Mouse (Mus musculus): ENCODE data around the gene Nfic. TPM values are rescaled to one million over a fixed set of nuclear protein-coding genes. Genes with fewer than 3 reads are reported as not detected.

Gene Nfic
- polyA plus RNA-seq, 1 experiment from 2014 or later: 57.2 TPM

DNA sequence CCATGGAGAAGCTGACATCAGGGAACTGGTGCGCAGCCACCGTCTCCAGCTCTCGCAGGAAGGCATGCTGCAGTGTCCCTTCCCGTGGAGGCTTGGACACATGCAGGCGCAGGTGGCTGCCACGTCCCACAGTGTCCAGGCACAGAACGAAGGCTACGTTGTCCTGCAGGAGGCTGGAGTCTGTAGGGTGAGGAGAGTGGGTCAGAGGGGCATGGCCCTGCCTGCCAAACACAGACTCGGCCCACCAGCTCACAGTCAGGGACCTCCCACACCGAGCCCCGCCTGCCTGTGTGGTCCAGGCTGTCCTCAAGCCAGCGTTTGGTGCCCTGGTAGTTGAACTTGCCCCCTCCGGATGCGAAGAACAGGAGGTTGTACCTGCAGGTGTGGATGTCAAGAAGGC is 34.5 kb upstream of the Nfic start:
- H3K9me3 ChIP-seq (ENCODE audit: control insufficient read depth, low read length): no peaks in the 10 kb centered on the region
- H3K27ac ChIP-seq (ENCODE audit: low read depth): no peak overlapping the region
- DNase-seq (ENCODE audit: low spot score) (no peak), ATAC-seq (replicated peaks; ENCODE audit: low FRiP score, low TSS enrichment, low read depth) (no peak)
- no peak overlapping the region for H3K9ac ChIP-seq (ENCODE audit: low read length)
- H3K4me1 ChIP-seq (replicated peaks; ENCODE audit: control insufficient read depth, insufficient read depth, low read length): peaks cover 10% of the 10 kb centered on the region
- peaks cover 73% of the 10 kb centered on the region for H3K36me3 ChIP-seq (ENCODE audit: control insufficient read depth, insufficient read depth, low read length)
- H3K4me2 ChIP-seq (ENCODE audit: low read length): no peak overlapping the region
- 85% methylated on average over 14 of the region's 14 CpGs for WGBS
- no peaks in the 10 kb centered on the region for H3K27me3 ChIP-seq (replicated peaks; ENCODE audit: control insufficient read depth, insufficient read depth, low read length)
- no peak overlapping the region for H3K4me3 ChIP-seq (ENCODE audit: low read depth, low read length)

DNA sequence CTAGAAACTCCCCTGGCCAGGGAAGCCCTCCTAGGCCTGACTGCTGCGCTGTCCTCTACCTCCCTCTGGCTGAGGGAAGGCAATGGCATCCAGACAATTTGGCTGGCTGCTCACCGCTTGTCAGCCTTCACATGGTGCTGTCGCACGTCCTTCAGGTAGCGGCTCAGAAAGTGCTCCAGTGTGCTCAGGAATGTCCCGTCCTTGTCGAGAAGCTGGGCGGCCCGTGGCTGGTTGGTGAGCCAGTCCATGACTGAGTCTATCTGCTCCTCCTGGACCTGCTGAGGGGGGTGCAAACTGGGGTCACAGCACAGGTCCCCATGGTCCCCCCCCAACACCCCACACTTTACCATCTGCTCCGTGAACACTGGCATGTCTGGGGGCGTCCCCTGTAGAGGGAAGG is 32.6 kb upstream of the Nfic start:
- Histone ChIP-seq H3K36me3 (ENCODE audit: control insufficient read depth, insufficient read depth, low read length) (peaks cover 72% of the 10 kb centered on the region), H3K4me3 (ENCODE audit: low read depth, low read length) (no peak overlapping the region), H3K9me3 (ENCODE audit: control insufficient read depth, low read length) (no peaks in the 10 kb centered on the region), H3K9ac (ENCODE audit: low read length) (no peak overlapping the region), H3K27ac (ENCODE audit: low read depth) (no peak overlapping the region), H3K27me3 (replicated peaks; ENCODE audit: control insufficient read depth, insufficient read depth, low read length) (no peaks in the 10 kb centered on the region), H3K4me1 (replicated peaks; ENCODE audit: control insufficient read depth, insufficient read depth, low read length) (no peaks in the 10 kb centered on the region), H3K4me2 (ENCODE audit: low read length) (no peak overlapping the region)
- 88% methylated on average over 11 of the region's 11 CpGs for WGBS
- DNase-seq (ENCODE audit: low spot score): no peak
- no peak for ATAC-seq (replicated peaks; ENCODE audit: low FRiP score, low TSS enrichment, low read depth)

DNA sequence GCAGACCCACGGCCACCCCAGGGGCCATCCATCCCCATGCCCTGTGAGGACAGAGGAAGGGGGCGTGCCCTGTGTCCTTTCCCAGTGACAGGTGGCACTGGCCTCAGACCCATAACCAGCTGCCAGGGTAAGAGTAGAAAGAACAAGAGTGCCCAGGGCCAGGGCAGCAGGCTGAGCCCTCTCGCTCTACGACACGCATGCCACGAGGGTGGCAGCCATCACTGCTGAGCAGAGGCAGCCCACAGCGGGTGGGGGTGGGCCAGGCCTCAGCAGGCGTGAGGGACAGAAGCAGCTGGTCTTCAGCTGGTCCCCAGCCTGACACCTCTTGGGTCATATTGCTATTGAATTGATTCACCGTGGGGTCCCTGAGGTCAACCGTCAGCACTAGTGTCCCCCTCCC is 31.1 kb upstream of the Nfic start:
- no peak for DNase-seq (ENCODE audit: low spot score)
- Histone ChIP-seq H3K9ac (ENCODE audit: low read length) (no peak overlapping the region), H3K27ac (ENCODE audit: low read depth) (no peak overlapping the region), H3K9me3 (ENCODE audit: control insufficient read depth, low read length) (no peaks in the 10 kb centered on the region), H3K36me3 (ENCODE audit: control insufficient read depth, insufficient read depth, low read length) (peaks cover 56% of the 10 kb centered on the region), H3K4me3 (ENCODE audit: low read depth, low read length) (no peak overlapping the region), H3K4me1 (replicated peaks; ENCODE audit: control insufficient read depth, insufficient read depth, low read length) (no peaks in the 10 kb centered on the region), H3K4me2 (ENCODE audit: low read length) (no peak overlapping the region), H3K27me3 (replicated peaks; ENCODE audit: control insufficient read depth, insufficient read depth, low read length) (peaks cover 10% of the 10 kb centered on the region)
- ATAC-seq (replicated peaks; ENCODE audit: low FRiP score, low TSS enrichment, low read depth): no peak
- 84% methylated on average over 10 of the region's 10 CpGs for WGBS

DNA sequence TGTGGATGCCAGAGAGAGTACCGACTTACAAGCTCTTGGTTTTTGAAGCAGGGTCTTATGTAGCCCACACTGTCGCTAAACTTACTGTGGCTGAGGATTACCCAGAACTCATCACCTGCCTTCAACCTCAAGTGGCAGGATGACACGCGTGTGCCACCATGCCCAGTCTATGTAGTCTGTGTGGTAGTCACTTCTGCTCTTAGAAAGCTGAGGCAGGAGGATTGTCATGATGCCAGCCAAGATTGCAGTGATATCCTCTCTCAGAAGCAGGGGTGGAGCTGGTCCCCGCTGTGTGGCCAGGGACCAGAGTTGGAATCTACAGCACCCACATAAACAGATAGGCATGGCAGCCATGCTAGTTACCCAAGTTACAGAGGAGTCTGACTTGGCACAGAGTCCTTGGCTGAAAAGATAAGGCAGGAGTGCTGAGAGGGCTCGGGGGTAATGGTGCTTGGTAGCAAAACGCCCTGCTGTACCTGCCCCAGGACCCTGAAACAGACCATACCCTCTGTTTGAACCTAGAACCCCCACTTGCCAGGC is 30.1 kb upstream of the Nfic start:
- no peaks in the 10 kb centered on the region for H3K9me3 ChIP-seq (ENCODE audit: control insufficient read depth, low read length)
- ATAC-seq (replicated peaks; ENCODE audit: low FRiP score, low TSS enrichment, low read depth) (no peak), DNase-seq (ENCODE audit: low spot score) (no peak)
- no peak overlapping the region for H3K4me2 ChIP-seq (ENCODE audit: low read length)
- H3K27me3 ChIP-seq (replicated peaks; ENCODE audit: control insufficient read depth, insufficient read depth, low read length): peaks cover 20% of the 10 kb centered on the region
- no peaks in the 10 kb centered on the region for H3K4me1 ChIP-seq (replicated peaks; ENCODE audit: control insufficient read depth, insufficient read depth, low read length)
- H3K27ac ChIP-seq (ENCODE audit: low read depth): no peak overlapping the region
- no peak overlapping the region for H3K4me3 ChIP-seq (ENCODE audit: low read depth, low read length)
- no peak overlapping the region for H3K9ac ChIP-seq (ENCODE audit: low read length)
- WGBS: 72% methylated on average over 7 of the region's 7 CpGs
- peaks cover 46% of the 10 kb centered on the region for H3K36me3 ChIP-seq (ENCODE audit: control insufficient read depth, insufficient read depth, low read length)

DNA sequence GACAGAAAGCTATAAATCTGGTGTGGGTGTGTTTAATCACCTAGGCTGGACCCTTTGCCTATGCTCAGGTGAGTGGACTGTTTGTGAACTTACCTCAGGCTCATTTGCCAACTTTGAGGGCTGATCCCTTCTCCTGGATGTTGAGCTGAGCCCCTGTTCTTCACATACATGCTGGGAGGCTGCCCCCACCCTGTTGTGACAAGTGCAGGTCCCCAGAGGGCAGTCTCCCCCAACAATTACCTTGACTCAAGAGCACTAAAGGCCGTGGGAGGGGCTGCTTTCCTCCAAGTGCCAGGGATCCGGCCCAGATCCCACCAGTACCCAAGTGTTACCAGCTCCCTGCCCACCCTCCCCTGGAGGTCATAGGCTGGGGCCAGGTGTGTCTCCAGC is 29.6 kb upstream of the Nfic start:
- Histone ChIP-seq H3K4me1 (replicated peaks; ENCODE audit: control insufficient read depth, insufficient read depth, low read length) (no peaks in the 10 kb centered on the region), H3K27ac (ENCODE audit: low read depth) (no peak overlapping the region), H3K27me3 (replicated peaks; ENCODE audit: control insufficient read depth, insufficient read depth, low read length) (peaks cover 24% of the 10 kb centered on the region), H3K9ac (ENCODE audit: low read length) (no peak overlapping the region), H3K36me3 (ENCODE audit: control insufficient read depth, insufficient read depth, low read length) (peaks cover 41% of the 10 kb centered on the region), H3K4me3 (ENCODE audit: low read depth, low read length) (no peak overlapping the region), H3K4me2 (ENCODE audit: low read length) (no peak overlapping the region), H3K9me3 (ENCODE audit: control insufficient read depth, low read length) (no peaks in the 10 kb centered on the region)
- ATAC-seq (replicated peaks; ENCODE audit: low FRiP score, low TSS enrichment, low read depth) (no peak), DNase-seq (ENCODE audit: low spot score) (no peak)
- WGBS: 22% methylated on average over 2 of the region's 2 CpGs

DNA sequence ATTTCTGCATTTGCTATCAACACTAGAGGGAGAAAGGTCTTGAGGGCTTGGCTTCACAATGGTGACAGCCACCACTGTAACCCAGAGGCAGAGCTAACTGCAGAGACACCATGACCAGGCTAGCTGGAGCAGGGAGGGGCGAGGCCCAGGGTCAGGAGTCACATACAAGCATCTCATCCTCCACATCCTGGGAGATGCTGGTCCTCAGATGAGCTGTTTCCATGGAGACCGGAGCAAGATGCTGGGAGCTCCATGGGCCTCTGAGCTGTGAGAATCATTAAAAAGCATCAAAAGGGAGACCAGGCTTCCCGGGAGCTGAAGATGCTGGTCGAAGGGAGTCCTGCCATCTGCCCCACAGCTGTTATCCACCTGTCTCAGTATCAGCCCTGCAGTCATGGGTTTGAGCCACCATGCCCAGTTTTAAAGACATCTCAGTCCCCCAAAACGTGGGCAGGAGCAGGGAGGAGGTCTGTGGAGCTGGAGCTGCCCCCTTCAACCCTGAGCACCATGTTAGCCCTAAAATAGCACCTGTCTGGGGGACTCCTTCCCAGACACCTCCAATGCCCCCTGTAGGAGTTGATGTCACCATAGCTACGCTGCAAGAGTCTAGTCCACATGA is 29.1 kb upstream of the Nfic start:
- H3K4me2 ChIP-seq (ENCODE audit: low read length): no peak overlapping the region
- H3K36me3 ChIP-seq (ENCODE audit: control insufficient read depth, insufficient read depth, low read length): peaks cover 36% of the 10 kb centered on the region
- no peak overlapping the region for H3K4me3 ChIP-seq (ENCODE audit: low read depth, low read length)
- ATAC-seq (replicated peaks; ENCODE audit: low FRiP score, low TSS enrichment, low read depth) (no peak), DNase-seq (ENCODE audit: low spot score) (no peak)
- peaks cover 24% of the 10 kb centered on the region for H3K27me3 ChIP-seq (replicated peaks; ENCODE audit: control insufficient read depth, insufficient read depth, low read length)
- H3K4me1 ChIP-seq (replicated peaks; ENCODE audit: control insufficient read depth, insufficient read depth, low read length): no peaks in the 10 kb centered on the region
- H3K9me3 ChIP-seq (ENCODE audit: control insufficient read depth, low read length): no peaks in the 10 kb centered on the region
- H3K27ac ChIP-seq (ENCODE audit: low read depth): no peak overlapping the region
- WGBS: 64% methylated on average over 6 of the region's 6 CpGs
- no peak overlapping the region for H3K9ac ChIP-seq (ENCODE audit: low read length)

DNA sequence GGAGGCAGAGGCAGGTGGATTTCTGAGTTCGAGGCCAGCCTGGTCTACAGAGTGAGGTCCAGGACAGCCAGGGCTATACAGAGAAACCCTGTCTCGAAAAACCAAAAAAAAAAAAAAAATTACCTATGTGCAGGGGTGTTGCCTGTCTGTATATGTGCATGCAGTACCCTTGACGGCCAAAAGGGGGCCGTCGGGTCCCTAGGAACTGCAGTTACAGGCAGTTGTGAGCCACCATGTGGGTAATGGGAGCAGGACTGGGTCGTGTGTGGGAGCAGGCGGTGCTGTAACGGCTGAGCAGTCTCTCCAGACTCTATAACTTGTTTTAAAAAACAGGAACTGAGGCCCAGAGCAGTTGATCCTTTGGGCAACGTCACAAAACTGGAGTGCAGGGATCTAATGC is 28.5 kb upstream of the Nfic start:
- ATAC-seq (replicated peaks; ENCODE audit: low FRiP score, low TSS enrichment, low read depth): no peak
- peaks cover 24% of the 10 kb centered on the region for H3K27me3 ChIP-seq (replicated peaks; ENCODE audit: control insufficient read depth, insufficient read depth, low read length)
- H3K4me3 ChIP-seq (ENCODE audit: low read depth, low read length): no peak overlapping the region
- DNase-seq (ENCODE audit: low spot score): no peak
- no peaks in the 10 kb centered on the region for H3K4me1 ChIP-seq (replicated peaks; ENCODE audit: control insufficient read depth, insufficient read depth, low read length)
- no peaks in the 10 kb centered on the region for H3K9me3 ChIP-seq (ENCODE audit: control insufficient read depth, low read length)
- no peak overlapping the region for H3K9ac ChIP-seq (ENCODE audit: low read length)
- no peak overlapping the region for H3K27ac ChIP-seq (ENCODE audit: low read depth)
- peaks cover 31% of the 10 kb centered on the region for H3K36me3 ChIP-seq (ENCODE audit: control insufficient read depth, insufficient read depth, low read length)
- 18% methylated on average over 9 of the region's 9 CpGs for WGBS
- H3K4me2 ChIP-seq (ENCODE audit: low read length): no peak overlapping the region

DNA sequence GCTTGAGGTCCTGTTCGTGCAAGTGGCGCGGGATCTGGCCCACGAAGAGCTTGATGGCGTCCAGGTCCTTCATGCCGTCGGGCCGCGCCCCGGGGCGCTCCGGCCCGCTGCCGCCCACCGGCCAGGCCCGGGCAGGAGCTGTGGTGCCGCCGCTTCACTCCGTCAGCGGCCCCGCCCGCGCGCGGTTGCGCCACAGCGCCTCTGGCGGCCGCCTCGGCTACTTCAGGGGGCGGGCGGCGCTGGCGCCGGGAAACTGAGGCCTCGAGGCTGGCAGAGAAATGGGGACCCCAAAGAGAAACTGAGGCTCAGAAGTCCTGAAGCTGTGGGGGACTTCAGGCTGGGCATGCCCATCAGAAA is 27.1 kb upstream of the Nfic start, which contains the start of gene Celf5:
Gene Celf5 (minus strand): TSS at position 177 of the 357 bp plus-strand sequence.
- H3K4me3 ChIP-seq (ENCODE audit: low read depth, low read length): peak within 1 kb of the TSS; percentile 42
- H3K9me3 ChIP-seq (ENCODE audit: control insufficient read depth, low read length): no peaks in the 10 kb centered on the region
- H3K9ac ChIP-seq (ENCODE audit: low read length): 0 out of 2 replicates have a peak within 1 kb of the TSS, but pooled peaks have one; percentile 16
- ATAC-seq (replicated peaks; ENCODE audit: low FRiP score, low TSS enrichment, low read depth): 0 out of 2 replicates have a peak, but pooled peaks have one; percentile 13
- peaks cover 24% of the 10 kb centered on the region for H3K27me3 ChIP-seq (replicated peaks; ENCODE audit: control insufficient read depth, insufficient read depth, low read length)
- peak; percentile 81 for DNase-seq (ENCODE audit: low spot score)
- H3K36me3 ChIP-seq (ENCODE audit: control insufficient read depth, insufficient read depth, low read length): peaks cover 16% of the 10 kb centered on the region
- no peaks in the 10 kb centered on the region for H3K4me1 ChIP-seq (replicated peaks; ENCODE audit: control insufficient read depth, insufficient read depth, low read length)
- WGBS: under 1% methylated on average over 36 of the region's 36 CpGs
- peak within 1 kb of the TSS; percentile 70 for H3K4me2 ChIP-seq (ENCODE audit: low read length)
- H3K27ac ChIP-seq (ENCODE audit: low read depth): no peak within 1 kb of the TSS

Data from intestine, embryonic 14.5 days (tissue).